Mouse (Mus musculus) liver, embryonic 13.5 days (tissue): ENCODE results near the gene Tbc1d15. TPM values are rescaled to one million over a fixed set of nuclear protein-coding genes. Genes with fewer than 3 reads are reported as not detected.

Experiments used
- ATAC-seq: fragments of 200-750 bp; cut with Nextera tagmentation; 2 replicates; pipeline ENCODE4 v1.8.0; 2017; ENCODE audit warnings: low read depth, mild to moderate bottlenecking, moderate number of reproducible peaks, moderate library complexity
- DNase-seq: peaks from one replicate; pipeline ENCODE4 v3.0.0; 2022
- H3K27ac ChIP-seq: fragments of 300-500 bp; sonication (generic); 2 replicates; pipeline ENCODE4 v1.5.1; 2015; ENCODE audit warnings: moderate library complexity, mild to moderate bottlenecking, inconsistent platforms
- H3K27me3 ChIP-seq: fragments of 300-500 bp; sonication (generic); 2 replicates; pipeline ENCODE4 v1.6.1; 2015; ENCODE audit warnings: mild to moderate bottlenecking, inconsistent platforms
- H3K36me3 ChIP-seq: fragments of 300-500 bp; sonication (generic); 2 replicates; pipeline ENCODE4 v1.6.1; 2015; ENCODE audit warnings: mild to moderate bottlenecking, inconsistent platforms
- H3K4me1 ChIP-seq: fragments of 300-500 bp; sonication (generic); replicated peaks from 2 replicates; pipeline ENCODE4 v1.6.1; 2015; ENCODE audit warnings: inconsistent platforms
- H3K4me2 ChIP-seq: fragments of 300-500 bp; sonication (generic); 2 replicates; pipeline ENCODE4 v1.6.1; 2015; ENCODE audit warnings: inconsistent platforms, mild to moderate bottlenecking, moderate library complexity
- H3K4me3 ChIP-seq: fragments of 300-500 bp; sonication (generic); replicated peaks from 2 replicates; pipeline ENCODE4 v1.5.1; 2015; ENCODE audit warnings: mild to moderate bottlenecking, inconsistent platforms
- H3K9ac ChIP-seq: fragments of 300-500 bp; sonication (generic); 2 replicates; pipeline ENCODE4 v1.6.1; 2015; ENCODE audit warnings: mild to moderate bottlenecking, inconsistent platforms
- H3K9me3 ChIP-seq: fragments of 300-500 bp; sonication (generic); replicated peaks from 2 replicates; pipeline ENCODE4 v1.6.1; 2016; ENCODE audit warnings: inconsistent platforms
- WGBS: fragments of 180-500 bp; shearing (Covaris S2); methylation state at CpG from one replicate; pipeline ENCODE4 v1.1.7; 2015; ENCODE audit not compliant: insufficient replicate concordance; 5-methylcytosine and 5-hydroxymethylcytosine counted together
- polyA plus RNA-seq: library from polyadenylated mRNA; unstranded; fragments of >200 nt; fragmentation: Nextera tagmentation; extraction: Ambion mirVana; gene quantifications from 2 replicates; pipeline ENCODE4 v1.2.1, GENCODE M21; 2015

Tbc1d15 gene
- polyA plus RNA-seq, result 36.1 and 40.0 TPM in 2 replicates

GRCm38 (mm10) chr10:115251088-115251934 is at the start of gene Tbc1d15:
TSS of gene Tbc1d15 (minus strand) at chr10:115251467.
- Histone ChIP-seq H3K9me3 (no peaks in the 10 kb centered on the region), H3K4me3 (peak within 1 kb of the TSS; percentile 94), H3K27me3 (no peaks in the 10 kb centered on the region), H3K4me1 (peaks cover 48% of the 10 kb centered on the region), H3K9ac (peak within 1 kb of the TSS; percentile 90), H3K36me3 (no peaks in the 10 kb centered on the region), H3K27ac (peak within 1 kb of the TSS; percentile 87), H3K4me2 (peak within 1 kb of the TSS; percentile 87)
- WGBS, result under 1% methylated on average over 67 of the region's 67 CpGs
- ATAC-seq (peak; percentile 92), DNase-seq (peak; percentile 97)

GRCm38 (mm10) chr10:115298683-115299082 is 47.4 kb upstream of the Tbc1d15 start:
- H3K4me2 ChIP-seq, result no peak overlapping the region
- ATAC-seq (no peak), DNase-seq (no peak)
- H3K4me1 ChIP-seq, result 0 out of 2 replicates have a peak, but pooled peaks cover 6% of the 10 kb centered on the region
- peaks cover 55% of the 10 kb centered on the region for H3K36me3 ChIP-seq
- H3K4me3 ChIP-seq, result no peak overlapping the region
- H3K27me3 ChIP-seq, result no peaks in the 10 kb centered on the region
- H3K9ac ChIP-seq, result no peak overlapping the region
- no peaks in the 10 kb centered on the region for H3K9me3 ChIP-seq
- WGBS, result 84% methylated on average over 4 of the region's 4 CpGs
- no peak overlapping the region for H3K27ac ChIP-seq

GRCm38 (mm10) chr10:115297582-115297981 is 46.3 kb upstream of the Tbc1d15 start:
- 85% methylated on average over 5 of the region's 5 CpGs for WGBS
- no peak for DNase-seq
- Histone ChIP-seq H3K4me2 (no peak overlapping the region), H3K36me3 (peaks cover 64% of the 10 kb centered on the region), H3K27ac (no peak overlapping the region), H3K4me1 (0 out of 2 replicates have a peak, but pooled peaks cover 6% of the 10 kb centered on the region), H3K9ac (no peak overlapping the region), H3K9me3 (no peaks in the 10 kb centered on the region), H3K4me3 (no peak overlapping the region), H3K27me3 (no peaks in the 10 kb centered on the region)
- no peak for ATAC-seq

GRCm38 (mm10) chr10:115296401-115296935 is 45.2 kb upstream of the Tbc1d15 start:
- H3K4me2 ChIP-seq, result no peak overlapping the region
- H3K4me1 ChIP-seq, result 0 out of 2 replicates have a peak, but pooled peaks cover 6% of the 10 kb centered on the region
- WGBS, result 74% methylated on average over 9 of the region's 9 CpGs
- no peak for DNase-seq
- no peaks in the 10 kb centered on the region for H3K9me3 ChIP-seq
- H3K9ac ChIP-seq, result no peak overlapping the region
- no peaks in the 10 kb centered on the region for H3K27me3 ChIP-seq
- no peak overlapping the region for H3K27ac ChIP-seq
- H3K36me3 ChIP-seq, result peaks cover 67% of the 10 kb centered on the region
- H3K4me3 ChIP-seq, result no peak overlapping the region
- ATAC-seq, result no peak

- H3K4me1 ChIP-seq, result 0 out of 2 replicates have a peak, but pooled peaks cover 6% of the 10 kb centered on the region
- WGBS, result 85% methylated on average over 3 of the region's 3 CpGs
- no peaks in the 10 kb centered on the region for H3K27me3 ChIP-seq
- DNase-seq (no peak), ATAC-seq (no peak)
- H3K4me2 ChIP-seq, result no peak overlapping the region
- H3K9ac ChIP-seq, result no peak overlapping the region
- H3K36me3 ChIP-seq, result peaks cover 64% of the 10 kb centered on the region
- no peak overlapping the region for H3K4me3 ChIP-seq
- H3K27ac ChIP-seq, result no peak overlapping the region
- no peaks in the 10 kb centered on the region for H3K9me3 ChIP-seq
Observed at GRCm38 (mm10) chr10:115295162-115295561, 43.9 kb upstream of the Tbc1d15 start.

GRCm38 (mm10) chr10:115294715-115295114 is 43.4 kb upstream of the Tbc1d15 start:
- Histone ChIP-seq H3K4me1 (0 out of 2 replicates have a peak, but pooled peaks cover 6% of the 10 kb centered on the region), H3K9me3 (no peaks in the 10 kb centered on the region), H3K9ac (no peak overlapping the region), H3K36me3 (peaks cover 60% of the 10 kb centered on the region), H3K4me3 (no peak overlapping the region), H3K4me2 (no peak overlapping the region), H3K27ac (no peak overlapping the region), H3K27me3 (no peaks in the 10 kb centered on the region)
- ATAC-seq (no peak), DNase-seq (no peak)
- 89% methylated on average over 7 of the region's 7 CpGs for WGBS

GRCm38 (mm10) chr10:115293946-115294345 is 42.7 kb upstream of the Tbc1d15 start:
- H3K36me3 ChIP-seq, result peaks cover 56% of the 10 kb centered on the region
- WGBS, result 90% methylated on average over 7 of the region's 7 CpGs
- ATAC-seq (no peak), DNase-seq (no peak)
- H3K9me3 ChIP-seq, result no peaks in the 10 kb centered on the region
- 0 out of 2 replicates have a peak, but pooled peaks cover 6% of the 10 kb centered on the region for H3K4me1 ChIP-seq
- H3K27ac ChIP-seq, result no peak overlapping the region
- no peak overlapping the region for H3K9ac ChIP-seq
- no peak overlapping the region for H3K4me3 ChIP-seq
- H3K27me3 ChIP-seq, result no peaks in the 10 kb centered on the region
- H3K4me2 ChIP-seq, result no peak overlapping the region

- H3K4me1 ChIP-seq, result no peaks in the 10 kb centered on the region
- no peaks in the 10 kb centered on the region for H3K9me3 ChIP-seq
- H3K27me3 ChIP-seq, result no peaks in the 10 kb centered on the region
- peaks cover 62% of the 10 kb centered on the region for H3K36me3 ChIP-seq
- DNase-seq (no peak), ATAC-seq (no peak)
- WGBS, result 90% methylated on average over 9 of the region's 9 CpGs
- no peak overlapping the region for H3K9ac ChIP-seq
- no peak overlapping the region for H3K4me3 ChIP-seq
- no peak overlapping the region for H3K27ac ChIP-seq
- no peak overlapping the region for H3K4me2 ChIP-seq
Observed at GRCm38 (mm10) chr10:115290671-115291070, 39.4 kb upstream of the Tbc1d15 start.

GRCm38 (mm10) chr10:115288856-115289255 is 37.6 kb upstream of the Tbc1d15 start:
- 79% methylated on average over 8 of the region's 8 CpGs for WGBS
- DNase-seq, result no peak
- Histone ChIP-seq H3K27me3 (no peaks in the 10 kb centered on the region), H3K9ac (no peak overlapping the region), H3K27ac (no peak overlapping the region), H3K9me3 (no peaks in the 10 kb centered on the region), H3K36me3 (peaks cover 50% of the 10 kb centered on the region), H3K4me1 (no peaks in the 10 kb centered on the region), H3K4me2 (no peak overlapping the region), H3K4me3 (no peak overlapping the region)
- peak; percentile 59; the same call in 1 of the 2 replicates for ATAC-seq

GRCm38 (mm10) chr10:115284170-115284569 is 32.9 kb upstream of the Tbc1d15 start:
- ATAC-seq, result no peak
- WGBS, result 74% methylated on average over 10 of the region's 10 CpGs

GRCm38 (mm10) chr10:115281381-115281780 is 30.1 kb upstream of the Tbc1d15 start:
- Histone ChIP-seq H3K27me3 (no peaks in the 10 kb centered on the region), H3K4me2 (no peak overlapping the region), H3K4me3 (no peak overlapping the region), H3K9me3 (no peaks in the 10 kb centered on the region), H3K9ac (no peak overlapping the region), H3K4me1 (no peaks in the 10 kb centered on the region), H3K36me3 (peaks cover 5% of the 10 kb centered on the region), H3K27ac (no peak overlapping the region)
- DNase-seq (no peak), ATAC-seq (no peak)
- 80% methylated on average over 10 of the region's 10 CpGs for WGBS

More at GRCm38 (mm10) chr10:115284170-115284569, 32.9 kb upstream of the Tbc1d15 start:
- Histone ChIP-seq H3K36me3 (peaks cover 22% of the 10 kb centered on the region), H3K9me3 (no peaks in the 10 kb centered on the region), H3K27me3 (no peaks in the 10 kb centered on the region), H3K4me3 (no peak overlapping the region), H3K27ac (no peak overlapping the region), H3K9ac (no peak overlapping the region), H3K4me1 (no peaks in the 10 kb centered on the region), H3K4me2 (no peak overlapping the region)
- DNase-seq, result no peak
